Mouse (Mus musculus): ENCODE data around the gene Sim2. TPM values are rescaled to one million over a fixed set of nuclear protein-coding genes. Genes with fewer than 3 reads are reported as not detected.

Gene Sim2
- total and polyA plus RNA-seq, 2 experiments from 2014 or later, result not detected

DNA sequence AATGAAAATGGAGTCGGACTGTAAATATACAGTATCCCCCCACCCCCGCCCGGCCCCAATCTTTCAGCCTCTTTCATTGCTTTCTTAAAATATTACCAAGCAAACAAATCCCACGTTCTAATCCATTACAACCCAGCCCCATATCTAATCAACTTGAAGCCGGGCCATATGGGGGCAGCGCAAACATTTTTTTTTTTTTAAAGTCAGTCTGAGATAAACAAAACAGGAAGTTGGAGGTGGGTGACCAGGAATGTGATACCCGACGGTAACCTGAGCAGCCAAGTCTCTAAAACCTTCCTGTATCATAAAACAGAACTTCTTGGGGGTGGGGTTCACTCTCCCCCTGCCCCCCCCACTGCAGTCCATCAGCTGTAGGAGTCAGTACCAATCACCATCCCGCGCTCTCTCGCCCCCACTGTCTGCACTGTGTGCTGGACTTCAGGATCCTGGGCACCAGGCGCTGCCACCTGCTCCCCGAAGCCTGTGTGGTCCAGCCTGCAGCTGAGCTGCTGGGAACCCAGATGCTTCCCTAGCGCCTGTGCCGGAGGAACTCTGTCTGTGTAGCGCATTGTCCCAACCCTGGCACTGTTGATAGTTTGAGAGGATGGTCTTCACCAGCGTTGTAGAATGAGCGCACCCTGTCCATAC lies 43.5 kb upstream of the Sim2 start:
- no peak for TF ChIP-seq EP300 (IDR thresholded peaks at IDR 0.05; ENCODE audit: low read depth)
- TF ChIP-seq CTCF (IDR thresholded peaks at IDR 0.05; ENCODE audit: low read depth), result no peak
- H3K36me3 ChIP-seq (replicated peaks; ENCODE audit: control insufficient read depth, insufficient read depth, low read length), result no peaks in the 10 kb centered on the region
- no peak overlapping the region for H3K9ac ChIP-seq (replicated peaks; ENCODE audit: low read depth, low read length)
- no peak overlapping the region for H3K4me3 ChIP-seq (ENCODE audit: low read depth, low read length)
- 42% methylated on average over 18 of the region's 18 CpGs for WGBS
- H3K4me1 ChIP-seq (ENCODE audit: control insufficient read depth, insufficient read depth), result no peaks in the 10 kb centered on the region
- H3K27ac ChIP-seq (ENCODE audit: low read depth), result no peak overlapping the region
- DNase-seq (ENCODE audit: low spot score) (no peak), ATAC-seq (ENCODE audit: insufficient read depth, low read depth) (no peak)
- peaks cover 29% of the 10 kb centered on the region for H3K27me3 ChIP-seq (ENCODE audit: control insufficient read depth, insufficient read depth, low read length)
- no peak overlapping the region for H3K4me2 ChIP-seq (ENCODE audit: low read depth, low read length)
- H3K9me3 ChIP-seq (replicated peaks; ENCODE audit: control insufficient read depth, low read length), result no peaks in the 10 kb centered on the region

DNA sequence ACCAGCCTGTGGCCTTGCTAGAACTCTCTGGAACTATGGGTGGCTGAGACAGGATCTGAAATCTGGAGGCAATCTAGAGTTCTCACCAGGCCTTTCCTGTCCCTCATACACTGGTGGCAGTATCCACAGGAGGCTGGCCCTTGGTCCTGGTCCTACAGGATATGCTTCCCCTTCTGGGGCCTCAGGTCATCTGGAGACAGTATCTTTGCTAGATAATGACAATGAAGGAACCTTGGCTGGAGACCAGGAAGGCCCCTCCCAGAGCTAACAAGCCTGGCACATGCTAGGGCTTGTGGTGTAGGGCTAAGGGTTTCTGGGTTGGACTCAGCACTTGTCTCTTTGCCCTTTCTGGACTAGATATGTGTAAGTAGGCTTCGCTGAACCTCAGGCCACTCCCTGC lies 40.9 kb upstream of the Sim2 start:
- WGBS, result 64% methylated on average over 1 of the region's 1 CpGs
- peaks cover 29% of the 10 kb centered on the region for H3K27me3 ChIP-seq (ENCODE audit: control insufficient read depth, insufficient read depth, low read length)
- no peak for TF ChIP-seq CTCF (IDR thresholded peaks at IDR 0.05; ENCODE audit: low read depth)
- no peak for TF ChIP-seq EP300 (IDR thresholded peaks at IDR 0.05; ENCODE audit: low read depth)
- H3K4me3 ChIP-seq (ENCODE audit: low read depth, low read length), result no peak overlapping the region
- no peak overlapping the region for H3K4me2 ChIP-seq (ENCODE audit: low read depth, low read length)
- H3K9ac ChIP-seq (replicated peaks; ENCODE audit: low read depth, low read length), result no peak overlapping the region
- no peaks in the 10 kb centered on the region for H3K4me1 ChIP-seq (ENCODE audit: control insufficient read depth, insufficient read depth)
- H3K36me3 ChIP-seq (replicated peaks; ENCODE audit: control insufficient read depth, insufficient read depth, low read length), result no peaks in the 10 kb centered on the region
- H3K9me3 ChIP-seq (replicated peaks; ENCODE audit: control insufficient read depth, low read length), result no peaks in the 10 kb centered on the region
- ATAC-seq (ENCODE audit: insufficient read depth, low read depth) (no peak), DNase-seq (ENCODE audit: low spot score) (no peak)
- no peak overlapping the region for H3K27ac ChIP-seq (ENCODE audit: low read depth)

DNA sequence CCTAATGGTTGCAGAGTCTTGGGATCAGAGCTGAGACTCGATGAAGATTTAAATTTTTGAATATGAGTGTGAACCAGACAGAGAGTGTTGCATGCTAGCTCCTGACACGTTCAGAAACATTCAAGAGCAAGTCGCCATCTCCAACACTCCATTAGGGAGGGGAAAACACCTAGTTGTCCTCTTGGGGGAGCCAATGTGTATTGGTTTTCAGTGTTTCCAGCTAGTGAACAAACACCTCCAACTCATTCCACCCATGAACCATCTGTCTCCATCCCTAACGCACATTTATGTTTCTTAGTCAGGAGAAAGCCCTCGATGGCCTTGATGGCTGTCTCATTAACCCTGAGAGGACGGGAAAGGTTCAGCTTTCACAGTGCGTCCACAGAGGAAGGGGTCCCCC lies 39.7 kb upstream of the Sim2 start:
- DNase-seq (ENCODE audit: low spot score) (no peak), ATAC-seq (ENCODE audit: insufficient read depth, low read depth) (no peak)
- no peak overlapping the region for H3K4me2 ChIP-seq (ENCODE audit: low read depth, low read length)
- no peak overlapping the region for H3K27ac ChIP-seq (ENCODE audit: low read depth)
- H3K9me3 ChIP-seq (replicated peaks; ENCODE audit: control insufficient read depth, low read length), result no peaks in the 10 kb centered on the region
- H3K4me3 ChIP-seq (ENCODE audit: low read depth, low read length), result no peak overlapping the region
- WGBS, result 35% methylated on average over 7 of the region's 7 CpGs
- no peaks in the 10 kb centered on the region for H3K36me3 ChIP-seq (replicated peaks; ENCODE audit: control insufficient read depth, insufficient read depth, low read length)
- H3K4me1 ChIP-seq (ENCODE audit: control insufficient read depth, insufficient read depth), result no peaks in the 10 kb centered on the region
- no peak for TF ChIP-seq CTCF (IDR thresholded peaks at IDR 0.05; ENCODE audit: low read depth)
- no peak overlapping the region for H3K9ac ChIP-seq (replicated peaks; ENCODE audit: low read depth, low read length)
- peaks cover 19% of the 10 kb centered on the region for H3K27me3 ChIP-seq (ENCODE audit: control insufficient read depth, insufficient read depth, low read length)

DNA sequence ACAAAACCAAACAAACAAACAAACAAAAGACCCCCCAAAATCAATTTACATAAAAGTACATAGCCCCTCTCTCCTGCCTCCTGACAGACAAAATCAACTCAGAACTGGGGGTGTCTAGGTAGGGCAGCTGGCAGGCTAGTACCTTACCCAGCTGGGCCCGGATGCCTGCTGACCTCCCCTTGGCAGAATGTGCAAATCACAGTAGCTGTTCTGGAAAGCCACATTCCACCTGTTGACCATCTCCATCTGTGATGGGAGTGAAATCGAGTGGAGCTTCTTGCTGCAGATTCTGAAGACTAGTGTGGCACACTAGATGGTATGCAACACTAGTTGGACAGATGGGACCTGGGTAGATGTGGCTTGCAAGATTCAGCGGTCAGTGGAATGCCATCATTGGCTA lies 34.4 kb upstream of the Sim2 start:
- TF ChIP-seq CTCF (IDR thresholded peaks at IDR 0.05; ENCODE audit: low read depth) (no peak), EP300 (IDR thresholded peaks at IDR 0.05; ENCODE audit: low read depth) (no peak)
- ATAC-seq (ENCODE audit: insufficient read depth, low read depth) (no peak), DNase-seq (ENCODE audit: low spot score) (no peak)
- 81% methylated on average over 3 of the region's 3 CpGs for WGBS
- no peaks in the 10 kb centered on the region for H3K27me3 ChIP-seq (ENCODE audit: control insufficient read depth, insufficient read depth, low read length)
- no peaks in the 10 kb centered on the region for H3K4me1 ChIP-seq (ENCODE audit: control insufficient read depth, insufficient read depth)
- no peak overlapping the region for H3K27ac ChIP-seq (ENCODE audit: low read depth)
- H3K9ac ChIP-seq (replicated peaks; ENCODE audit: low read depth, low read length), result no peak overlapping the region
- no peaks in the 10 kb centered on the region for H3K36me3 ChIP-seq (replicated peaks; ENCODE audit: control insufficient read depth, insufficient read depth, low read length)
- no peak overlapping the region for H3K4me3 ChIP-seq (ENCODE audit: low read depth, low read length)
- H3K4me2 ChIP-seq (ENCODE audit: low read depth, low read length), result no peak overlapping the region
- no peaks in the 10 kb centered on the region for H3K9me3 ChIP-seq (replicated peaks; ENCODE audit: control insufficient read depth, low read length)

DNA sequence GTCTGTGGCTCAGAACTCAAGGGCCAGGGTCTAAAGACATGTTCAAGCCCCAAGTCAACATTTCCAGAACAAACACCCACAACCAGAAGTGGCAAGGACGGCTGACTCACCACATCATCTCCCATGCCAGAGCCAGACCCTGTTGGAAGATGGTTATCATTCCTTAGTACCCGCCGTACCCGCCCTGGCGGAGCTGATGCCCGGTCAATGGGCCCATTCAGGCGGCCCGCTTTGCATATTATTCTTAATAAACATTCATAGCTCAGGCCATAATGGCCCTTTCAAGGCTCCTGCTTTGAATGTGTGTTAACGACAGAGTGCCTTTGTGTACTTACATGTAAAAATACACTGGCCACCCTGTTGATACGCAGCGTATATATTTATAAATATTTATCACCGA lies 29.6 kb upstream of the Sim2 start:
- no peaks in the 10 kb centered on the region for H3K4me1 ChIP-seq (ENCODE audit: control insufficient read depth, insufficient read depth)
- H3K27ac ChIP-seq (ENCODE audit: low read depth), result no peak overlapping the region
- no peak for DNase-seq (ENCODE audit: low spot score)
- no peaks in the 10 kb centered on the region for H3K9me3 ChIP-seq (replicated peaks; ENCODE audit: control insufficient read depth, low read length)
- H3K4me3 ChIP-seq (ENCODE audit: low read depth, low read length), result no peak overlapping the region
- H3K36me3 ChIP-seq (replicated peaks; ENCODE audit: control insufficient read depth, insufficient read depth, low read length), result no peaks in the 10 kb centered on the region
- TF ChIP-seq EP300 (IDR thresholded peaks at IDR 0.05; ENCODE audit: low read depth), result no peak
- TF ChIP-seq CTCF (IDR thresholded peaks at IDR 0.05; ENCODE audit: low read depth), result no peak
- ATAC-seq (ENCODE audit: insufficient read depth, low read depth), result no peak
- H3K9ac ChIP-seq (replicated peaks; ENCODE audit: low read depth, low read length), result no peak overlapping the region
- no peak overlapping the region for H3K4me2 ChIP-seq (ENCODE audit: low read depth, low read length)
- no peaks in the 10 kb centered on the region for H3K27me3 ChIP-seq (ENCODE audit: control insufficient read depth, insufficient read depth, low read length)
- 87% methylated on average over 12 of the region's 12 CpGs for WGBS

DNA sequence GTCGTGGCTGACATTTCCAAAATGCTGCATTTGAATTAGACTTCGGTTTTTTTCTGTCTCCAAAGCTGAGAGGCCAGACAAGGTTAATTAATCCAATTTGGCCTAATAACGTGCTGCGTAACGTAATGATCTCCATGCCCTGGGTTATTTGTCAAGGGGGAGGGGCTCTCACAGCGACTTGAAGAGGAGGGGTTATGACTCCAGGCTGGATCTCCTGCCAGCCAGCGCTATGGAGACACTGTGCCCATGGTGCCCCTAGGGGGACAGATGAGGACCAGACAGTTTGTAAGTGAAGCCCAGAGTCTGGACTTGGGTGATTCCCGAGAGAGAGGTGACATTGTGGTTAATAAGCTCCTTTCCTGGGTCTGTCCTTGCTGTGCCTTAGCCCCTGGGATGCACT lies 29.2 kb upstream of the Sim2 start:
- H3K9ac ChIP-seq (replicated peaks; ENCODE audit: low read depth, low read length), result no peak overlapping the region
- ATAC-seq (ENCODE audit: insufficient read depth, low read depth) (no peak), DNase-seq (ENCODE audit: low spot score) (no peak)
- H3K4me2 ChIP-seq (ENCODE audit: low read depth, low read length), result no peak overlapping the region
- 71% methylated on average over 8 of the region's 8 CpGs for whole genome bisulfite sequencing
- H3K4me1 ChIP-seq (ENCODE audit: control insufficient read depth, insufficient read depth), result no peaks in the 10 kb centered on the region
- H3K4me3 ChIP-seq (ENCODE audit: low read depth, low read length), result no peak overlapping the region
- no peaks in the 10 kb centered on the region for H3K36me3 ChIP-seq (replicated peaks; ENCODE audit: control insufficient read depth, insufficient read depth, low read length)
- no peaks in the 10 kb centered on the region for H3K9me3 ChIP-seq (replicated peaks; ENCODE audit: control insufficient read depth, low read length)
- H3K27me3 ChIP-seq (ENCODE audit: control insufficient read depth, insufficient read depth, low read length), result no peaks in the 10 kb centered on the region
- H3K27ac ChIP-seq (ENCODE audit: low read depth), result no peak overlapping the region
- TF ChIP-seq EP300 (IDR thresholded peaks at IDR 0.05; ENCODE audit: low read depth) (no peak), CTCF (IDR thresholded peaks at IDR 0.05; ENCODE audit: low read depth) (no peak)

Measured in heart, postnatal 0 days (tissue).